Mouse (Mus musculus) G1E-ER4 (cell line): ENCODE data around the gene Lman2l. TPM values are rescaled to one million over a fixed set of nuclear protein-coding genes. Genes with fewer than 3 reads are reported as not detected.

Experiments
- GATA1 ChIP-seq: IDR thresholded peaks from one replicate; pipeline ENCODE4 v1.8.0; 2012; ENCODE audit warnings: low read length, inconsistent platforms
- polyA plus RNA-seq: library from polyadenylated mRNA; stranded (reverse); fragments of >175 nt; gene quantifications from 2 replicates; pipeline ENCODE4 v1.2.3, GENCODE M21; 2012

The Lman2l gene
- polyA plus RNA-seq, 1 experiment = 12.8 TPM

DNA sequence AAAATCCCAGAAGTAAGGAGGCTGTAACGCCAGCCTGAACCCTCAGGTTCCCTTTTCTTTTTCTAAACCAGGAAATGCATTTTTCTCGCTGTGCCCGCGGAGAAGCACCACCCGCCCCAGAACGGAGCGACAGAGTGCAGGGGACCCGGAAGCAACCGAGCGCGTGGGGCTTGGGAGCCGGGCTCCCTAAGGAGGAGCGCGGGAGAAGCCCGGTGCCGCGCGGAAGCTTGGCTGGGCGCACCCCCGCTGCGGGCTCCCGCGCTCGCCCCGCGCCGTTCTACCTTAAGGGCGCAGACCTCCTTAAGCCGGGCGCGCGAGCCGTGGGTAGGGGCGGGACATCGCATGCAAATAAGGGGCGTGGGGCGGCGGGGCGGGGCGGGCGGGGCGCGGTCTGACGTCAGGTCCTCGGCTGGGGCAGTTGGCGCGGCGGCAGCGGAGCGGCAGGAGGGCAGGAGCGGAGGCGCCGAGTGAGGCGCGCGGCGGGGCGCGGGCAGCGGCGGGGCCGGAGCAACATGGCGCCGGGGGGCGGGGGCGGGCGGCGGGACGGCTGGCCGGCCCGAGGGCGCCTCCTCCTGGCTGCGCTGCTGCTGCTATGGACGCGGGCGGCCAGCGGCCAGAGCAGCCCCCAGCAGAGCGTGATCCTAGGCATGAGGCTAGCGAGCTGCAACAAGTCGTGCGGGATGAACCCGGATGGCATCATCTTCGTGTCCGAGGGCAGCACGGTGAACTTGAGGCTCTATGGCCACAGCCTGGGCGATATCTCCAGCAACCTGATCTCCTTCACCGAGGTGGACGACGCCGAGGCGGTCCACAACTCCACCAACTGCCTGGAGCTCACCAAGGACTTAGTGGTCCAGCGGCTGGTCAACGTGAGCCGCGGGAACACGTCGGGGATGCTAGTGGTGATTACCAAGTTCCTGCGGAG, 26.4 kb upstream of the Lman2l start, which contains the start of gene Cnnm4:
TSS of gene Cnnm4 (plus strand) at position 440 of the 925 bp plus-strand sequence.
- TF ChIP-seq GATA1 = no peak

DNA sequence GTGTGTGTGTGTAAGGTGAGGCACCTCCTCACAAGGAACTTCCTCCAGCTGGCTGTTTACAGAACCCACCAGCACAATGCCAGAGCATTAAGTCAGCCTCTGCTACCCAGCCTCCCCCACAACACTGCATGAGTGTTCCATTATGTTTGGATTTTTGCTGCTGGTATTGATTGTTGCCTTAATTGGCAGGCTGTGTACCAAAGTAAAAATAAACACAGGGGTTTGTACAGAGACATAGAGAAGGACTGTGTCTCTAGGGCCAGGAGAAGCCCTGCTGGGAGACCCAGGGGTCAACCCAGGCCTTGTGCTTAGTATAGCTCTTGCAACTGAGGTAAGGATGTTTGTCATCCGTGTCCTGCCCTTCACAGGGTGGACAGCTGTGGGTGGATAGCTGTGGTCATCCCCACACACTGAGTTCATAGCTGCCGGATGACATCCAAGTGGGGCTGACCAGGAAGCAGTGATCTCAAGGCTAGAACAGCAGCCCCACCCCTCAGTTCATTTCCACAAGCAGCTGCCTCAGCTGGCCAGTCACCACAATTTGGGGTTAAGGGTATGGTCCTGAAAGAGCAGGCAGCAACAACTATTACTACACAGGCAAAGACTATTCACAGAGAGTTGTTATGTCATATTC, 24.9 kb upstream of the Lman2l start:
- no peak for TF ChIP-seq GATA1

DNA sequence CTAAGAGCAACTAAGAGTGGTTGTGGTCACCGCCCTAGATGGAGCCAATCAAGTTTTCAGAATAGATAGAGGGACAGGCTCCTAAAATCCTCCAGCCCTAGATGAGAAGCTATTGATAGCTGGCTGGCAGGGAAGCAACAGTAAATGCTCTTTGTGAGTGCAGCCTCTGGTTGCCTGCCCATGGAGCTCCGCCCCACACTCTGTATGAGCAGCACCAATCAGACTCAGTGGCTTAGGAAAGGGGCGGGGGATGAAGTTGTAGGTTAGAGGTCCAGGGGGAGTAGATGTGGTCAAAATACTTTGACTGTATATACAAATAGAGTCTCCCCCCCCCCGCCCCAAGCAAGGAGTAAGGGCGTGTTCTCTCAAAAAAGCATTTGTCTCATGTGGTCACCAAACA, 22.4 kb upstream of the Lman2l start:
- no peak for TF ChIP-seq GATA1

DNA sequence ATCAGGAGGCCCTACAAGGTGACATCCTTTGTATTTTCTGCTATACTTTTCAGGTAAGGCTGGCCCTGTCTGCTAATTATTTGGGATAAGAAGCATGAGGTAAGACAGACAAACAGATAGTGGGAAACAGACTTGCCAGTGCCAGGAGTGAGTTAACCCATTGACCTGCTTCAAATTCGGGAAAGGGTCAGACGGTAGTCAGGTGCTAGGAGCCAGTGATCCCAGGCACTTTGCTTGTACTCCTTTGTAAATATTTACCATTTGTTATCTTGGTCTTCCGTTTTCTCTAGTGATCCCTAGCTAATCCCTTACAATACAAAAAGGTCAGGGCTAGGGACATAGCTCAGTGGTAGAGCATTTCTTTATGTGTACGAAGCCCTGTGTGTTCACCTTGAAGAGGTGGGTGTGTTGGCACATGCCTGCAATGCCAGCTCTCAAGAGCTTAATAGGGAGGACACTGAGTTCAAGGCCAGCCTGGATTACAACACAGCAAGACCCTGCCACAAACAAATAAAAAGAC, 20.6 kb upstream of the Lman2l start:
- TF ChIP-seq GATA1 = no peak

DNA sequence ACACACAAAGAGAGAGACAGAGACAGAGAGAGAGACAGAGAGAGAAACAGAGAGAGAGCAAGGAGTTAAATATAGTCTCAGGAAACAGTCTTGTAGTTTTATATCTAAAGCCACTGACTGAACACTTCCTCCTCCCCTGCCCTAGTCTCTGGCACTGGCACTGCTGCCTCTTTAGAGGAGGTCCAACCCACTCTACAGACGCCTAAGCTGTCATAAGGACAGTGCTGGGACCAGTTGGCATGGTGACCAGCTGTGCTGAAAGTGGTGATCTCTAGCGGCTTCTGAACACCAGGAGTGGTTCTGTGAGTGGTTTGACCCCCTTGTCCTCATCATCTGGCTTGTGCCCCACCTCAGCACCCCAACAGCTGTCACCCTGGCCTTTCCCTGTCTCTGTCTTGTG, 16.8 kb upstream of the Lman2l start:
- TF ChIP-seq GATA1 = no peak

DNA sequence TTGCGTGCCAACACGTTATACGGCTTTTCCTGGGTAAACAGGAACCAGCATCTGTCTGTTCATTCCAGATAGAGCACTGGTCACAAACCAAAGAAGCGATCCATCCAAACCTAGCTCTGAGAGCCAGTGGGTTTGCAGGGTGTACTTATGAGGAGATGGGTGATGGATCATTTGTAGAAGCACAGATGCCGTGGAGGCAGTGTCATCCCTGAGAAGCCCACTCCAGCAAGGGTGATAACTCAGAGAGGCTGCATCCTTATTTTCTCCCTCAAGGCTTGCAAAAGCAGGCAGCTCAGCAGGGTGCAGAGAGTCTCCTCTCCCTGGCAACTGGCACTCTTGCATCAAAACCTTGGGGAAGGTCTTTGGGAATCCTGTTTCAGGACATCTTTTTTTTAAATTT, 13.1 kb upstream of the Lman2l start:
- no peak for TF ChIP-seq GATA1

DNA sequence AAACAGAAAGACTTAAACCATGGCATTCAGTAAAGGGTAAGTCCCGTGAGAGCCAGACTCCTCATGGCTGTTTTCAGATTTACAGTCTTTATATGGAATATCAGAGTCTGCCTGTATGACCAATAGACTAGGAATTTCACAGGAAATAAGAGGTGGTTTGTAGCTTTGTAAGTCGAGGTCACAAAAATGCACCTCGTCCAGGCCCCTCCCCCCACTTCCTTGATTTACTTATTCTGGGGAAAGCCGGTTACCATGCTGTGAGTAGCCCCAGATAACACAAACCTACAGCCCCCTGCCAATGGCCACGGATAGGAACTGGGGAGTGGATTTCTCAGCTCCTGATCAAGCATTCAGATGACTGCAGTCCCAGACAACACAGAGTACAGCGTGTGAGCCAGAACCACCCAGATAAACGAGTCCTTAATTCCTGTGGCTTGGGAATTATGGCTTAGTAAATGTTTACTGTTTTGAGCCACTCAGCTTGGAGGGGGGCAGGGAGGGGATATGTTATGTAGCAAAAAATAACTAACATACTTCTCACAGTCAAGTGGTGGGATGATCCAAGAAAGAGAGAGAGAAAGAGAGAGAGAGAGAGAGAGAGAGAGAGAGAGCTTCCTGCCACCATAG, 12.4 kb upstream of the Lman2l start:
- no peak for TF ChIP-seq GATA1

DNA sequence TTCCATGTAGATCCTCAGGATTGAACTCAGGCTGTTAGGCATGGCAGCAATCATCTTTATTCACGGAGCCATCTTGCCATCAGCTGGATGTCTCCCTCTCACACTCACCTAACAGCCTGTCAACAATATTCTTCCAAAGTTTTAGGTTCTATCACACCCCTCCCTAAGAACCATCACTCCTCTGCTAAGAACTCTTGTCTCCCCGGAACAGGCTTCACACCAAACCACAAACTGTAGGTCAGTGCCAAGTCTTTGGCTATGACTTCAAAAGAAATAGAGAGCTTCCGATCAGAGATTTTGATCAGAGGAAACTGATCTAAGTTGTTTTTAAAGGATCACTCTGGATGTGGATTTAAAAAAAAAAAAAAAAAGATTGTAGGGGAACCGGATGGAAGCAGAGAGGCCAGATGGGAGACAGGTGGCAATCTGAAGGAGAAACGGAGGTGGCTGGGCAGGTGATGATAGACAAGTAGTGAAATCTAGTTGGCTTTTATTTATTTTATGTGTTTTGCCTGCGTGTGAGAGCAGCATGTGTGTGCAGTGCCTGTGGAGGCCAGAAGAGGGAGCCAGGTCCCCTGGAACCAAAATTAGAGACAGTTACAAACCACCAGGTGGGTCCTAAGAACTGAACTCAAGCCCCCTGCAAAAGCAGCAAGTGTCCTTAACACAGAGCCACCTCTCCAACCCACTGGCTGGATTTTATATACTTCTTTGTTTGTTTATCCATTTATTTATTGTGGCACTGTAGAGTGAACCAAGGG, 9.2 kb upstream of the Lman2l start:
- TF ChIP-seq GATA1 = no peak

DNA sequence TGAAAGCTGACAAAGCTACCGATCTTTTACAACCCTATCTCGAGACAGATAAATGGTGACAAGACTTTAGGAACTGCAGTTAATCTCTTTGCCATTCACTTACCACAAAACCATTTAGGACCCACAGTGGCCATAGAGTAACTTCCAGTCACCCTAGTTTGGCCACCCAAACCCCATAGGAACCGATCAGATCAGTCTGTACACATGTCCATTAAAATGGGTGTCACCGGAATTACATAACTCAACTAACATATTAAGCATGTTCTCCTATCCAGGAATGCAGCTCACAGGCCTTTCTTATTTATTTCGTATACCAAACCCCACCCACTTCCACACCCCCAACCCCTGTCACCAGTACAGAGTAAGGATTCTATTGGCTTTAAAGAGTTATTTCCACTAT, 1.8 kb upstream of the Lman2l start:
- no peak for TF ChIP-seq GATA1

DNA sequence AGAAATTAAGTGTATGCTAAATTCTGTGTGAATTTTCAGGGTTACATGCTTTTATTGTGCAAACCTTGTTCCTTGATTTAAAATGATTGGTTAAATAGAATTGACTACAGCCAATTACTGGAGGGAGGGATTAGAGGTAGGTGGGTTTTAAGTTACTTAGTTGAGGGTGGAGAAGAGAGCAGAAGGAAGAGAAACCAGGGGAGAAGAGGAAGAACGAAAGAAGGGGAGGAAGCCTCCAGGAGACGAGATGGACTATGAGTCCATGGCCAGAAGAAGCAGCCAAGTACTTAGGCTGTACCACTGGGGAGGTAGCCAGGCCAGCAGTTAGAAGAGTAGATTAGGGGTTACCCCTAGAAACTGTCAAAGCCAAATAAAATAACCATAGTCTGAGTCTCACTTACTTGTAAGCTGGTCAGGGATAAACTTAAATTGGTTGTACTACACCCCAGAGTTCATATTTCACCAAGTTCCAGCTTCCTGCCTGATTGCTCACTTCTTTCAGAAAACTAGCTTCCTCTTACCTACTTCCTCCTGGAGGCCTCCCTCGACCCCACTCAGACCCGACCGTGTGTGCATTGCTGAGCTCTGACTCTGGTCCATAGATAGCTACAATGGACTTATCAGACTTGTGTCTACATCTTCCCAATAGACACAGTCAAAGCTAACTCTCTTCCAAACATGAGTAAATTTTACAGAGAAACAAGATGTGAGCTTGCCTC, 1.2 kb upstream of the Lman2l start:
- TF ChIP-seq GATA1 = no peak

DNA sequence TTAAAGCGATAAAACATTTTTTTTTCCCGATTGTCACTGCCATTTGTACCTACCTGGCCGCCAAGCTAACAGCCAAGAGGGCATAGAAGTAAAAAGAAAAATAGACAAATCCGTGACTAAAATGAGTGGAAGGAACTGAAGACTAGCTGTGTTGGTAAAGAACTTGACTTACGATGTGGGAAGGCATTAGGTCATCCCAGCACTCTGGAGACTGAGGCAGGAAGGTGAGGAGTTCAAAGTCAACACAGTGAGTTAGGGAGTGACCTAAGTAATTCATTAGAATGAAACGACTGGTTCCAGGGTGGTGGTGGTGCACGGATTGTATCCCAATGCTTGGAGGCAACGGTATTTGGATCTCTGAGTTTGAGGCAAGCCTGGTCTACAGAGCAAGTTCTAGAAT, 437 bp upstream of the Lman2l start:
- TF ChIP-seq GATA1 = no peak

DNA sequence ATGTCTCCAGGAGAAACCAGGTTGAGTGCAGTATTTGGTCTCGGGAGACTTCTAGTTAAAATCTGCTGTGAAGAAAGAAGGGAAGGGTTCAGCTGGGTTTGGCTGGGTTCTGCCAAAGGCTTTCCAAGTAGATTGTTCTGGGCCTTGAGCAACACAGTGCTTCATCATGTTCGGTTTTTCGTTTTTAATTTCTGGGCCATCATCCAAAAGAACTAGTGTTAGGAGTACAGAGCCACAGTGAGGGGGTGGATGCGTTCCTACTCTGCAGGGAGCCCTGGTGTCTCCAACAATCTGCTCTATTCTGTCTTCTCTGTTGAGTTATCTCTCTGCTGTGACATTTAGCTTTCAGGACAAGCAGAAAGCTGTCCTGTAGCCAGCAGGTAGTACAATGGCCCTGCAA, 4.0 kb downstream of the Lman2l start:
- TF ChIP-seq GATA1 = no peak

DNA sequence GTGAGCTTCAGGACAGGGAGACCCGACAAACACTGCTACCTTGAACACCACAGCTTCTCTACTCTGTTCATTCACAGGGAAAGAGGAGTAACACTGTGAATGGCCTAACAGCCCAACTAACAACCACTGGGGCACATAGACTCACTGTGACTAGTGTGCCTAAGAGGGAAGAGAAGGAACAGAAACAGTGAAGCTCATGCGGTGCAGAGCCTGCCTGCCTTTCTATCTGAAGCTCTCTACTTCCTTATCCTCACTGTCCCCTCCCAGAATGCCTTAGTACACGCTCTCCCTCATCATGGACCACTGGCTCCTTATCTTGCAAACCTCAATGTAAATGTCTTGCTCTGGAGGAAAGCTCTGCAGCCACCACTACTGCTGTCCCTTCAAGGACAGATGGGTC, 7.8 kb downstream of the Lman2l start:
- TF ChIP-seq GATA1 = no peak

DNA sequence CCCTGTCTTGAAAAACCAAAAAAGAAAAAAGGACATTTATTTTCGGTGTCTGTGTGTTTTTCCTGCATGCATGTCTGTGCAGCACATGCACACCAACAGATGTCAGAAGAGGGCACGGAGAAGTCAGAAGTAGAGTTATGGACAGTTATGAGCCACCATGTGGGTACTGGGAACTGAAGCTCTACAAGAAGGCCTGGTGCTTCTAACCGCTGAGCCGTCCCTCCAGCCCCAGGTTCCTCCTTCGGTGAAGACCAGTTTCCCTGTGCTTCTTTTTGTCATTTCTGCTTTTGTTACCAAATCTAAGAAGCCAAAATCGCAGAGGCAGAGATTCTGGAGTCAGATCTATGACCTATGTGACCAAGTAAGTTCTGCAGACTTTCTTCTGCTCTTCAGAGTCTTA, 8.6 kb downstream of the Lman2l start:
- no peak for TF ChIP-seq GATA1

DNA sequence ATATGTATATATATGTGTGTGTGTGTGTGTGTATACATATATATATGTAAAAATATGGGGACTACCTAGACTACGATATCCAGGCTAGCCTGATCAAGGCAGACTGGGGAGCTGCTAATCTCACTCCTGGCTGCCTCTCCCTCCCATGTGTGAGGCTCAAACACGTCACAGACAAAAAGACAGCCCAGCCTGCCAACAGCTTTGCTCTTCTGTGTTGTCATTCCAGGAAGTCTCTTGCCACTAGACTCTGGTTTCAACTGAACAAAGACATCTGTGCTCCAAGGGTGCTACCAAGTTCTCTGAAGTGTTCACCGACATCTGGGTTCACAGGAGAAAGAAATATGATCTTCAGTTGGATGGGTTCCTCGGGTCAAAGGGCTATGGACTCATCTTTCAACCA, 10.0 kb downstream of the Lman2l start:
- TF ChIP-seq GATA1 = no peak
